8 mouse cellular contexts compared by ENCODE assay signal in genomic region chr13:115003444-115004053, GRCm38 (mm10).
DNase-seq lines count a peak whose midpoint lies in the region; ATAC-seq and TF ChIP-seq lines count a peak whose summit lies in the region.
"Had no signal": no experiment of that assay in that cellular context is flagged by ENCODE, and none has a peak within 500 bp of the region (broad histone marks: within the 10 kb centered on the region; RNA-seq: fewer than 3 reads in every experiment).

No protein-coding gene starts in this region.

- no peaks in the 10 kb centered on the region for H3K27me3 ChIP-seq in heart, embryonic 15.5 days
- H3K27me3 ChIP-seq in lung, postnatal 0 days (replicated peaks; ENCODE audit: insufficient read depth, low read length), result no peaks in the 10 kb centered on the region
- H3K27me3 ChIP-seq in kidney, embryonic 16.5 days (ENCODE audit: insufficient read depth, low read length), result no peaks in the 10 kb centered on the region
- no peaks in the 10 kb centered on the region for H3K27me3 ChIP-seq in stomach, embryonic 16.5 days (ENCODE audit: control insufficient read depth, insufficient read depth, low read length)

- H3K9ac ChIP-seq in heart, embryonic 15.5 days, result no peak overlapping the region
- no peak overlapping the region for H3K9ac ChIP-seq in lung, postnatal 0 days (replicated peaks; ENCODE audit: low read depth)
- 0 out of 2 replicates have a peak overlapping the region, but pooled peaks have one; percentile 16 for H3K9ac ChIP-seq in kidney, embryonic 16.5 days (replicated peaks; ENCODE audit: low read length)
- no peak overlapping the region for H3K9ac ChIP-seq in stomach, embryonic 16.5 days (ENCODE audit: low read length)

- ATAC-seq in heart, embryonic 15.5 days (replicated peaks; ENCODE audit: insufficient number of reproducible peaks, insufficient read depth, low FRiP score, low read depth), result no peak
- peak; percentile 37; the same call in 1 of the 2 replicates for ATAC-seq in lung, postnatal 0 days
- peak; percentile 77; the same call in 1 of the 2 replicates for ATAC-seq in kidney, embryonic 16.5 days (ENCODE audit: low FRiP score, low TSS enrichment)
- 0 out of 2 replicates have a peak, but pooled peaks have one; percentile 47 for ATAC-seq in stomach, embryonic 16.5 days (ENCODE audit: insufficient read depth, low FRiP score)

- TF ChIP-seq EP300 in lung, postnatal 0 days (IDR thresholded peaks at IDR 0.05), result no peak

- 23% methylated on average over 7 of the region's 7 CpGs for WGBS in heart, embryonic 15.5 days
- WGBS in lung, postnatal 0 days, result 36% methylated on average over 6 of the region's 7 CpGs
- WGBS in kidney, embryonic 16.5 days, result 27% methylated on average over 7 of the region's 7 CpGs
- 46% methylated on average over 7 of the region's 7 CpGs for WGBS in stomach, embryonic 16.5 days

- H3K9me3 ChIP-seq in heart, embryonic 15.5 days (replicated peaks), result no peaks in the 10 kb centered on the region; the same call in 1 of the 2 replicates
- H3K9me3 ChIP-seq in lung, postnatal 0 days (ENCODE audit: low read length), result no peaks in the 10 kb centered on the region
- H3K9me3 ChIP-seq in kidney, embryonic 16.5 days (ENCODE audit: low read length), result no peaks in the 10 kb centered on the region
- H3K9me3 ChIP-seq in stomach, embryonic 16.5 days (replicated peaks; ENCODE audit: control insufficient read depth, low read length), result no peaks in the 10 kb centered on the region

- TF ChIP-seq CTCF in lung, postnatal 0 days (IDR thresholded peaks at IDR 0.05), result peak; percentile 74

- peaks cover 33% of the 10 kb centered on the region for H3K4me1 ChIP-seq in heart, embryonic 15.5 days (replicated peaks)
- H3K4me1 ChIP-seq in lung, postnatal 0 days (ENCODE audit: insufficient read depth, low read depth, low read length), result no peaks in the 10 kb centered on the region
- H3K4me1 ChIP-seq in kidney, embryonic 16.5 days (ENCODE audit: insufficient read depth, low read length), result peaks cover 6% of the 10 kb centered on the region
- no peaks in the 10 kb centered on the region for H3K4me1 ChIP-seq in stomach, embryonic 16.5 days (ENCODE audit: control insufficient read depth, insufficient read depth, low read length)

- intact Hi-C loops in heart, postnatal 10 days (cut with DNase I), result loop anchor here (5.0 kb wide), 1 partner anchor 99 kb away; the partner anchor contains the start of genes Gm49395 and Itga1

- no peak overlapping the region for H3K4me2 ChIP-seq in heart, embryonic 15.5 days
- no peak overlapping the region for H3K4me2 ChIP-seq in lung, postnatal 0 days (replicated peaks; ENCODE audit: low read depth, low read length)
- peak overlapping the region; percentile 29; the same call in 1 of the 2 replicates for H3K4me2 ChIP-seq in kidney, embryonic 16.5 days (replicated peaks; ENCODE audit: low read depth, low read length)
- no peak overlapping the region for H3K4me2 ChIP-seq in stomach, embryonic 16.5 days (ENCODE audit: low read depth, low read length)

- H3K4me3 ChIP-seq in heart, embryonic 15.5 days, result no peak overlapping the region
- no peak overlapping the region for H3K4me3 ChIP-seq in lung, postnatal 0 days (ENCODE audit: low read depth, low read length)
- no peak overlapping the region for H3K4me3 ChIP-seq in kidney, embryonic 16.5 days (ENCODE audit: low read length)
- H3K4me3 ChIP-seq in stomach, embryonic 16.5 days (replicated peaks; ENCODE audit: low read length), result no peak overlapping the region

- H3K27ac ChIP-seq in heart, embryonic 15.5 days, result peak overlapping the region; percentile 70
- H3K27ac ChIP-seq in lung, postnatal 0 days (ENCODE audit: low read length), result no peak overlapping the region
- no peak overlapping the region for H3K27ac ChIP-seq in kidney, embryonic 16.5 days (ENCODE audit: low read length)
- no peak overlapping the region for H3K27ac ChIP-seq in stomach, embryonic 16.5 days (ENCODE audit: low read length)

- DNase-seq in heart, postnatal 10 days, result no peak
- peak; percentile 51 for DNase-seq in lung, postnatal 0 days (ENCODE audit: low spot score)
- DNase-seq in lung, postnatal 14 days, result no peak
- DNase-seq in neural tube, embryonic 10.5 days (ENCODE audit: extremely low spot score, low spot score), result no peak
- DNase-seq: cerebellum, postnatal 10 days had no signal

- H3K36me3 ChIP-seq in heart, embryonic 15.5 days, result peaks cover 17% of the 10 kb centered on the region; the same call in 1 of the 2 replicates
- H3K36me3 ChIP-seq in lung, postnatal 0 days (ENCODE audit: insufficient read depth, low read length), result no peaks in the 10 kb centered on the region
- H3K36me3 ChIP-seq in kidney, embryonic 16.5 days (ENCODE audit: insufficient read depth, low read length), result peaks cover 7% of the 10 kb centered on the region; the same call in 1 of the 2 replicates
- H3K36me3 ChIP-seq in stomach, embryonic 16.5 days (ENCODE audit: control insufficient read depth, insufficient read depth, low read length), result 0 out of 2 replicates have a peak, but pooled peaks cover 4% of the 10 kb centered on the region
